Mouse (Mus musculus) thymus, adult 2 months (tissue): ENCODE measurements around the gene Fam83c.

Experiments
- CTCF ChIP-seq: fragments of 200-500 bp; IDR thresholded peaks from 2 replicates; pipeline ENCODE4 v1.5.1; 2012; ENCODE audit warnings: mild to moderate bottlenecking, control low read depth, low read length, moderate library complexity, borderline replicate concordance; ENCODE audit not compliant: control insufficient read depth, poor library complexity, insufficient read depth; ENCODE audit errors: extremely low read depth
- POLR2A ChIP-seq: fragments of 200-500 bp; IDR thresholded peaks from 2 replicates; pipeline ENCODE4 v1.6.1; 2012; ENCODE audit warnings: mild to moderate bottlenecking, low read length, control low read depth, moderate library complexity; ENCODE audit not compliant: control insufficient read depth, poor library complexity, insufficient read depth; ENCODE audit errors: extremely low read depth

GRCm38 (mm10) chr2:155809620-155810019 lies 25.0 kb downstream of the Fam83c start:
- TF ChIP-seq CTCF = no peak
- TF ChIP-seq POLR2A = no peak
